Mouse (Mus musculus) erythroid progenitor cell, adult 5-6 weeks (primary cell): ENCODE data around the gene Prnd. TPM values are rescaled to one million over a fixed set of nuclear protein-coding genes. Genes with fewer than 3 reads are reported as not detected.

Experiments used
- ATAC-seq: replicated peaks from 2 replicates; pipeline ENCODE4 v1.8.0; 2016; ENCODE audit warnings: moderate number of reproducible peaks, mild to moderate bottlenecking, moderate TSS enrichment, inconsistent platforms; ENCODE audit not compliant: poor library complexity, low FRiP score, severe bottlenecking
- total RNA-seq, 2 experiments: library from RNA; stranded (forward) in 1 of 2; stranded (reverse) in 1 of 2; fragments of 150-400 nt in 1 of 2; fragments of 186-747, 209-891 nt in 1 of 2; gene quantifications; 2 replicates each; pipeline versions ENCODE4 v1.2.3 to v1.2.4; 2015 to 2017; ENCODE audit warnings: low replicate concordance in 2 of 2

Gene Prnd
- total RNA-seq (2015; ENCODE audit: low replicate concordance) (not detected in 2 replicates), total RNA-seq (2017; ENCODE audit: low replicate concordance) (0.38 and 1.8 TPM in 2 replicates)

- no peak for ATAC-seq
These were observed at the start of gene Prnd for GRCm38 (mm10) chr2:131950598-131951095. Gene Prnd (plus strand): TSS chr2:131950861.

- ATAC-seq: no peak
These were observed 48.2 kb upstream of the Prnd start for GRCm38 (mm10) chr2:131902423-131902822.

GRCm38 (mm10) chr2:131902867-131903266 is 47.8 kb upstream of the Prnd start:
- ATAC-seq: no peak

DNA sequence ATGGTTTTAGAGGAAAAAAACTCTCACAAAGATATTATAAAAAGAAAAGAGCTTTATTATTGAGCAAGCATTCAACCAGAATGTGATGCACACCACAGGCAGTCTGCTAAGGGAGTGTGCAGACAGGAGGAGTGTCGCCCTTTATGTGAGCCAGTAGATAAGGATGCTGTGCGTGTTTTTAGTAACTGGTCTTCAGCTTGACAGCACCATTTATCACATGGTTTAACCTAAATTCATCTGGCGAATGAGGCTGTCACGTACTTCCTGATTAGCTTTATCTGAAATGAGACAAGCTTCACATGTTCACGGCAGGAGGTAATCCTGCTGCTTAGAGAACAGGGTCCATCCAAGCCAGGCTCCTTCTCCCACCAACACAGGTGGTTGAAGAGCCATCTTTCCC is 45.6 kb upstream of the Prnd start:
- ATAC-seq: peak; percentile 84

DNA sequence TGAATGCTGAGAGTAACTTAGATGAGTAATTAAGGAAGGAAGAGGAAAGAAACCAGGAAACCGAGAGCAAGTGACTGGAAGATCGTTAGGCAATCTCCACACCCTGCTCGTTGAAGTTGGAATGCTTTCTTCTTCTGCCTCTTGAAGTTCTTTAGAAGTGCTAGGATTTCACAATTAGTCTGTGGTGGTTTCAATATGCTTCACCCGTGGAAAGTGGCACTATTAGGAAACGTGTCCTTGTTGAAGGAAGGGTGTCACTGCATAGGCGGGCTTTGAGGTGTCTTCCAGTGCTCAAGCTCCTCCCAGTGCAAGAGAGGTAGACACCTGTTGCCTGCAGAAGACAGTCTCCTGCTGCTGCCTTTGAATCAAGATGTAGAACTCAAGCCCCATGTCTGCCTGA is 44.9 kb upstream of the Prnd start:
- ATAC-seq: no peak

- ATAC-seq: no peak
These were observed 44.4 kb upstream of the Prnd start for GRCm38 (mm10) chr2:131906266-131906665.

- ATAC-seq: no peak
These were observed 43.8 kb upstream of the Prnd start for GRCm38 (mm10) chr2:131906846-131907245.

GRCm38 (mm10) chr2:131907311-131907710 is 43.4 kb upstream of the Prnd start:
- ATAC-seq: no peak

GRCm38 (mm10) chr2:131908351-131908861 is 42.3 kb upstream of the Prnd start:
- ATAC-seq: no peak

DNA sequence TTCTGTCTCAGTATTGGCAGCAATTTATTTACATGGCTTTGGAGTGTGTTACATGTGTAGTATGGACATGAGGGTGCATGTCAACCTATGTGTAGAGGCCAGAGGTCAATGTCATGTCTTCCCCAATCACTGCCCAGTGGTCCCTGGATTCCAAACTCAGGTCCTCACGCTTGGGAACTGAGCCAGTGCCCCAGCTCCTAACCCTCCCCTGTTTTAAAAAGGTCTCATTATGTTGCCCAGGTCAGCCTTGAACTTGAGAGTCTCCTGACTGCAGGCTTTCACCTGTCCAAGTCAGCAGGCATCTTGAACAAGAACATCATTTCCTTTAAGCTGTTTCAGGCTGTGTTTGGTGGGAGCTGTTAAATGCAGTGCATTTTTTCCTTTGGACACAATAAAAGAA is 41.8 kb upstream of the Prnd start:
- no peak for ATAC-seq

DNA sequence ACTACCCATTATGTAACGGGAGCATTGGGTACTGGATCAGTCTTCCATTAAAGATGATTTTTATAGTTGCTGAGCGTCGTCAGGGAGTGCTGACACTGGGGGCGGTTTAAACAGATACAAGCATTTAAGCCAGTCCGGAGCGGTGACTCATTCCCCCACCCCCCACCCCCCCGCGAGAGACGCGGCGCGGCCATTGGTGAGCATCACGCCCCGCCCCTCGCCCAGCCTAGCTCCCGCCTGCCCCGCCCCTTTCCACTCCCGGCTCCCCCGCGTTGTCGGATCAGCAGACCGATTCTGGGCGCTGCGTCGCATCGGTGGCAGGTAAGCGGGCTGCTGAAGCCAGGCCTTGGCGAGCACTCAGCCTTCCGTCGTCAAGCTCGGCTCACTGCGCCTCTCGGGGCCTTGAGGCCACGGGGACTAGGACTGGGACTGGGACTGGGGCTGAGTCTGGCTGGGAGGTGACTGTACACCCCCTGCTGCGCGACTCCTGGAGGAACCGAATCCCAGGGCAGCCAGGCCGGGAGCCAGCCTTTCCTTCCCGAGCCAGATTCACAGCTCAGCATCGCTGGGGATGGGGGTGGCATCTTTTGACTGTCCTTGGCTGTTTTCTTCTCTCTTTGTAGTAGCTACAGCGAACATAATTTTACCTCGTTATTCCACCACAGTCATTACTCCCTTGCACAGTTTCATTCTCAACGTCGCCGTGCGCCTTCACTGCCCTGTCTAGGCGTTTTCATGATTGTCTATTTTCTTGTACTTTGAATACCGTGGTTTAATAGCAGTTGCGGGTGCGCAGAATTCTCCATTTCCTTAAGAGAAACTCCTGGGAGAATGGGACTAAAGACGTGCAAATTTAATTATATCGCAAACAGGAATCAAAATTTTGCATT is 40.7 kb upstream of the Prnd start, which contains the start of the genes Prnp and Prn:
Gene Prnp, plus strand, starts transcription at position 246 of the 890 bp plus-strand sequence.
Gene Prn, plus strand, starts transcription at position 275 of the 890 bp plus-strand sequence.
- peak; percentile 85 for ATAC-seq

GRCm38 (mm10) chr2:131910847-131911246 is 39.8 kb upstream of the Prnd start:
- no peak for ATAC-seq

DNA sequence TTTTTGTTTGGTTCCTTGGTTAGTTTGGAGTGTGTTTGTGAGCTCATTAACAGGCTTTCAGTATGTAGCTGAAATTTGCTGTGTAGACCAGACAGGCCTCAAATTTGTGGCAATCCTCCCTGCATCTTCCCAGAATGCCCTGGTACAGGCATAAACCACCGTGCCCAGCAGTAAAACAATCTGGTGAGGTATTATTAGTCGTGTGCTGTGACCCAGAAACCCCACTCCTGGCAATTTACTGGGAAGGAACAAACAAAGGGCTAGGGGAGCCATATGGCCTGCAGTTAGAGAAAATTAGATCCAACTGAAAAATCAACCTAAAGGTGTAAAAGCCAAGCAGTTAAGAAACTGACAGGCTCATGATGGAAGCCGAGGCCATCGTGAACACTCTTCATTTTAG is 39.3 kb upstream of the Prnd start:
- no peak for ATAC-seq

DNA sequence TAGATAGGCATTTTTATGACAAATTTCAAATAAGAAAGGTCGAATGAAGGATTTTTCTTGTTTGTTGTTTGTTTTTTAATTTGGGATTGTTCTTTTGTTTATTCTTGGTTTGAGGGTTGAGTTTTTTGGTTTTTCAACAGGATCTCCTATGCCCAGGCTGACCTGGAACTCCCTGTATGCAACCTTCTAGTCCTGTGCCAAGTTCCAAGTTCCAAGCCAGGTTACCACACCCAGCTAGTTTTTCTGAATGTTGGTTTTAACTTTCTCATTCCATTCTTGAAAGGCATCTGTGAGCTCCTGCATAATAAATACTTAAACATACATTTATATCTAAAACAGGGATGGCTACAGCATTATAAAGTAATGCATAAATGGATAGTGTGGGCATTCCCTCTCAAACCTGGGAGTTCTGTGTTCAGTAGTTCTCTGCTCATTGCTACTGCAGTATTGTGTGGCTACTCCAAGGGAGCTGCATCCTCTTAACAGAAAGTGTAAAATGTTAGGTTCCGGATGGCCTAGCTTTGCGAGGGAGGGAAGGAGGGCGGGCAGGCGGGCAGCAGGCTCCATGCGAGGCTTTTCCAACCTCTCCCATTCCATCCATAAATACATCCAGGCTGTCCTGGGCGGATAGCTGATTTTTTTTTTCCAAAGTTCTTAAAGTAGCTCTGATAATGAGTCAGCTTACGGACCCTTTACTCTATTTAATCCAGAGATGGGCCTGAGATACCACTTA is 38.0 kb upstream of the Prnd start:
- no peak for ATAC-seq

DNA sequence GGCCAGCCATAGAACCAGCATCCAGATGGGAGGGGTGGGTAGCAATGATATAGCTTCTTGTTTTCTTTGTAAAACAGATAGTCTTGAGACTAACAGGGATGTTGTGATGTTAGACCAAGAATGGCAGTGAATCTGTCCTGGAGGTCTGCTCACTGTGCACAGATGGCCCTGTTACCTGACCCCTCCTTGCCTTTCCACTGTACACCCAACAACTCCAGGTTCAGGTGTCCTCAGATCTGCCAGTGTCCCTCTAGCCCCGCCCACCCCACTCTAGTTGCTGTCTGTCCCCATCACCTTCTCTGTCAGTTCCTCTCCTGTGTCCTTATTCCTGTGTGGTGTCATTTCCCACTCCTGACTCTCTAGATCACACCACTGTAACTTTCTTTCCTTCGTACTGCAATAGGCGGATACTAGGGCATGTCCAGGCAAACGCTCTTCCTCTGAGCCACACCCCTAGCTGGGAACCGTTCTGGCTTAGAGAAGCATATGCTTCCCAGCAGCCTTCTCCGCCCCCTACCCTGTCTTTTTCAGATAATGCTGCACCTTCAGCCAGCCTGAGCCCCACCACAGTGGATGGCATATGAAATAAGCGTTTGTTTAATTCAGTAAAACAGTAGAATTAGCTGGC is 18.3 kb upstream of the Prnd start:
- ATAC-seq: no peak

GRCm38 (mm10) chr2:131933013-131933412 is 17.6 kb upstream of the Prnd start:
- ATAC-seq: no peak

GRCm38 (mm10) chr2:131933598-131933997 is 17.1 kb upstream of the Prnd start:
- no peak for ATAC-seq

- no peak for ATAC-seq
These were observed 16.4 kb upstream of the Prnd start for GRCm38 (mm10) chr2:131934243-131934642.

DNA sequence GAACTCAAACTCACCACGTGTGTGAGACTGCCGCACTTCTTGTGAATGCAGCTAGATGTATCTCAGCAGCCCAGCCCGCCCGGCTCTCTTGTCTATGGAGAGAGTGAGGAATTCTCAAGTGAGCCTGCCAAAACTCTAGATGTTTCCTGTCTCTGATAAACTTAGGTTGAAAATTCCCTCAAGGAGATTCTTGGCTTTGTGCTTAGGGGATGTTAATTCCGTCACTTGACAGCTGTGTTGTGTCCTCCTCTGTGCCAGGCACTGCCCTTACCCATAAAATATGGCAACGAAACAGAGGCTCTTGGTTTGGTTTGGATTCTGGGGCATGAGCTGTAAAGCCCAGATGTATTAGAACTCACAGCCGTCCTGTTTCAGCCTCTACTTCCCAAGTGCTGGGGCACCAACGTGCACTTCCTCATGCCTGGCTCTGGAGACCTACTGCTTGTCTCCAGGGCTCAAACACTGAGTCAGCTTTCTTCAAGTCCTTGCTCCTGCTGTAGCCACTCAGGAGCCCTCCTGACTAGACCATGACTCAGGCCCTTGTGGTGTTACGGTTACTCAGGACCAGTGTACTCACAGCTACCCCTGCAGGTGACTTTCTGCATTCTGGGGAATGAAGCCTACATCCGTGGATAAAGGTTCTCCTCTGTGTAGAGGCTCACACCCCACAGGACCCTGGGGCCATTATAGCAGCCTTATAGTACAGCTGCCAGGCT is 15.1 kb upstream of the Prnd start:
- 0 out of 2 replicates have a peak, but pooled peaks have one; percentile 16 for ATAC-seq
